Mouse (Mus musculus) telencephalon, adult 2 months (tissue): Measurements from ENCODE around the gene Tnip2.

Experiments
- DNase-seq: peaks from one replicate; pipeline ENCODE4 v3.0.0-alpha.2; 2011; ENCODE audit warnings: low read depth, low spot score

Gene Tnip2

GRCm38 (mm10) chr5:34513466-34514217 is at the start of gene Tnip2:
Gene Tnip2 (minus strand): TSS chr5:34513991.
- DNase-seq: peak; percentile 88

- DNase-seq: no peak
These were observed 38.0 kb upstream of the Tnip2 start for GRCm38 (mm10) chr5:34551821-34552220.

DNA sequence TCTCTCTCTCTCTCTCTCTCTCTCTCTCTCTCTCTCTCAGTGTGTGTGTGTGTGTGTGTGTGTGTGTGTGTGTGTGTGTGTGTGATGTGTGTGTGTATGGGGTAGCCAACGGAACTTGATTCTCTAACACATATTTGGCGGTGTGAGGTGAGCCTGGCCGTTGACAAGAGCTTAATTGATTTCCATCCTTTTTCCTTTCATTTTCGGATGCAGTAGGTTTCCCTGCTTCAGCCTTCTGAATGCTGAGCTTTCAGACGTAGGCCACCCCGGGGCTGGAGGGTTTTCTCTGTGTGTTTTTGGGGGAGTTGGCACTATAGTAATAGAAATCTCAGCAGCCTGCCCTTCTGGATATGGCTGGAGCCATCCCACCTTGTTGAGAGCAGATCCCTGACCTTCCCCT is 36.5 kb upstream of the Tnip2 start:
- no peak for DNase-seq

GRCm38 (mm10) chr5:34549483-34550221 is 35.9 kb upstream of the Tnip2 start:
- no peak for DNase-seq

DNA sequence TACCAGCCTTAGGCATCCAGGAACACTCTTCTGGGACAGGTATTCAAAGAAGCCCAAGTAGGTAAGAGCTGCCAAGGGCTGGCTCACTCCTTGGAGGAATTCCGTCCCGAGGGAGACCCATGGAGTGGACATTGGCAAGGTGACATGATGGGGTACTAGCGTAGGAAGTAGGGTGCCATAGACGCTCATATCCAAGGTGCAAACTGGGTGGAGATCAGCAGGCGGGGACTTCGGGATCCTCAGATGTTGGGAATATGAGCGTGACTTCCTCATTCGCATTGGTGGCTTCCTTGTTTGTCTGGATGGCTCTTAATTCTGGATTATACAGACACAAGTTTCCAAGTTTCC is 35.3 kb upstream of the Tnip2 start:
- no peak for DNase-seq

DNA sequence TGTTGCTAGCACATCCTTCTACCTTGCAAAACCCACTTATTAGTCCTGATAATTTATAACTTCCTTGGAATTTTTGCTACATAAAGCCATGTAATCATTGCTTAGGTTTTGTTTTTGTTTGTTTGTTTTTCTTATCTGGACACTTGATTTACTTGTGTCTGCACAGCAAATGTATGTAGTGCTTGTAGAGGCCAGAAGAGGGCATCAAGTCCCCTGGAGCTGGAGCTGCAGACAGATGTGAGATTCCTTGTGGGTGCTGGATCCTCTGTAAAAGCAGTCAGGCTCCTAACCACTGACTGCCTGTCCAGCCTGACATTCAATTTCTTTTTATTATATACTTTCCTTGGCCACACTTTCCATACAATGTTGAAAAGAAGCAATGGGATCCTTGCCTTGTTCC is 33.6 kb upstream of the Tnip2 start:
- no peak for DNase-seq

GRCm38 (mm10) chr5:34543114-34543513 is 29.3 kb upstream of the Tnip2 start:
- no peak for DNase-seq

DNA sequence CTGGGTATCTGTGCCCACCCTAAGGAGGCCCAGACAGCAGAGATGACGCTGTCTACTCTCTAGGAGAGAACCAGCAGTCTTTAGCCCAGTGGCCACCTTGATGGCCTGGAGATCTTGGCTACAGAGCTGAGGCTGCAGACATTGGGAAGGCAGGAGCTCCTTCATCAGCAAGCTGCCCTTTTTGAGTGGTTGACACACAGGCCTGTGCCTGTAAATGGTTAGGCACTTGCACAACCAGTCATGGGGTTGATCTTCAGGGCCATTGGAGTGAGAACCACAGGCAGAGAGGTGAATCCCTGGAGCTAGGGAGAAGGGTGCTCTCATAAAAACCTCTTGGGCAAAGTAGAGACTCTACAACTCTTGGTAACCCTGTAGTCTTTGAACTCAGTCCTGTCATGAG is 28.4 kb upstream of the Tnip2 start:
- no peak for DNase-seq

GRCm38 (mm10) chr5:34539121-34539520 is 25.3 kb upstream of the Tnip2 start:
- no peak for DNase-seq

DNA sequence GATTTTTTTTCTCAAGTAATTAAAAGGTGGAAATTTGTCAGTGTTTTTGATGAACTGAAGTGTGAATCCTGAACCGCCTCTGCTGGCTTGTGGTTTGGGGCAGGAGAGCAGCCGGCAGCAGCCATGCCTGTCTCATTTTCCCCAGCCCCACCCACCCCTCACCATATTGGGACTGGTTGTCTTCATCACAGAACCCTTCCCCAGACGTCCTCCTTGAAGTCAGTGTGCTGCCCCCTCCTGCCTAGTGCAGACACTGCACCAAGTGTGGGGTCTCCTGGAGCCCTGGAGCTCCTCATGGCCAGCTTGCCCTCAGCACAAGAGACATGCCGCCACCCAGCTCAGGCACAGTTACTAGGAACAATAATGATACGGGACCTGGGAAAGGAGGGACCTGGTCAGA is 24.7 kb upstream of the Tnip2 start:
- DNase-seq: no peak

DNA sequence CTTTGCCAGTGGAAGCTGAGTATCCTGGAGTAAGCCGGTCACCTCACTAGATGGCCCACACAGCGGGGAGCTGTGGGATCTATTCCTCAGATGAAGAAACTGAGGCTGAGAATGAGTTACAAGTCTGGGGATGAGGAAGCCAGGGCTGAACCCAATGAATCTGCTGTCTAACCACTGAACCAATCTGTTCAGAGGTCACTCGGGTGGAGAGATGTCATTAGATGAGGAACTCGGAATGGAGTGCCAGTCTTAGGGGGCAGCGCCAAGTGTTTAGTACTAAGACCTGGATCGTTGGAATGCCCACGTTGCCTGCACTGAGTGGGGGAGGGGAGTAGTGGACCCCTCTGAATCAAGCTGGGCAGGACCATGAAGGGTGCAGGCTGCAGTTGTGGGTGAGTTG is 24.3 kb upstream of the Tnip2 start:
- DNase-seq: no peak

- DNase-seq: no peak
These were observed 22.0 kb upstream of the Tnip2 start for GRCm38 (mm10) chr5:34535831-34536230.

GRCm38 (mm10) chr5:34534776-34535581 is 21.2 kb upstream of the Tnip2 start:
- no peak for DNase-seq

- peak; percentile 64 for DNase-seq
These were observed 20.0 kb upstream of the Tnip2 start for GRCm38 (mm10) chr5:34533820-34534219.

GRCm38 (mm10) chr5:34533066-34533465 is 19.3 kb upstream of the Tnip2 start:
- DNase-seq: no peak

GRCm38 (mm10) chr5:34530687-34531086 is 16.9 kb upstream of the Tnip2 start:
- no peak for DNase-seq

DNA sequence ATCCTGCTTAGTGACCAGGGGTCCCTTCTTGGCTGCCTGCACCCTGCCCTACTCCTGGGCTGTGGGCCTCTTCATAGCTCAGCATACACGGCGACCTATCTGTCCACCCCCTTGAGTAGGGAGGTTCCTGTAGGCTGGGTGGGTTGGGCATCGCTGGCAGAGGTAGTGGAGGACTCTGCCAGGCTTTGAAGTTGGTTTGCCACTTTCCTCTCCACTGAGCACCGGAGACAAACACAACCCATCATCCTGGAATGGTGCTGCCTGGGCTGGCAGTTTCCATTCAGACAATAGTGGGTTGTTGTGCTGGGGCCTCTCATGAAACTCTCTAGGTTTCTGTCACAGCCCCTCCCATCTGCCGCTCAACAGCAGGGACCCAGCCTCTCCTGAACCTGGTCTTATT is 16.3 kb upstream of the Tnip2 start:
- no peak for DNase-seq

DNA sequence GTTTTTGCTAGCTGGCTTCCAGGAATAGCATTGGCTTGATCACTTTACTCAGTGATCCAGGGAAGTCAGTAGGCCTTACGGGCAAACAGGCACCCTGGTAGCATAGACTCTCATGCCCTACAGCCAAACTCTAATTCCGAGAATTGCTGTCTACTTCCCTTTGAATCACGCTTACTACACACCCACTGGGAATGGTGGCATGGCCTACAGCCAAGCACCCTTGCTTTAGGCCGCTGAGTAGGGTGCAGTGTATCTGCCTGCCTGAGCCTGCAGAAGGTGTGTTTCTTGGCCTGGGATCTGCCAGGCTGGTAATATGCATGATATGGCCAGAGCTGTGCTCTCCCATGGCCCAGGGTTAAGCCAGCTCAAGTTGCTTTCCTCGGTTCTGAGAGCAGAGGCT is 14.9 kb upstream of the Tnip2 start:
- DNase-seq: no peak

DNA sequence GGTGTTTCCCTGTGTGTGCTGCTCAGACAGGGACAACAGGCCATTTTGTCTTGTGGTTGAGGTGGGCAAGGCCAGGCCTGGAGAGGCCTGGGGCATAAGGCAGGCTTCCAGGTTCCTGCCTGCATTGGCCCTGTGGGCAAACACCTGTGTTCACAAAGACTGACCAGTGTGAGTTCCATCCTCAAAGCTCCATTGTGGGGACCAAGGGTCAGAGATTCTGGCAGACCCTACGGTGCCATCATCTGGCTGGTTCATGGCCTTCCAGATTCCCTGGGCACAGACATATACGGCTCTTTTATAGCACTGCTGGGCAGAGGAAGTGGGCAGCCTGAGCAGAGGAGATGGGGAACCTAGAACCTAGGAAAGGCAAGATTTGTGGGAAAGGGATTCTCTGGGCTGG is 13.6 kb upstream of the Tnip2 start:
- no peak for DNase-seq

- no peak for DNase-seq
These were observed 12.6 kb upstream of the Tnip2 start for GRCm38 (mm10) chr5:34526477-34526775.

- DNase-seq: peak; percentile 75
These were observed 12.1 kb upstream of the Tnip2 start, which contains the start of gene Sh3bp2 for GRCm38 (mm10) chr5:34525663-34526476. Gene Sh3bp2 (plus strand): TSS chr5:34525838.

DNA sequence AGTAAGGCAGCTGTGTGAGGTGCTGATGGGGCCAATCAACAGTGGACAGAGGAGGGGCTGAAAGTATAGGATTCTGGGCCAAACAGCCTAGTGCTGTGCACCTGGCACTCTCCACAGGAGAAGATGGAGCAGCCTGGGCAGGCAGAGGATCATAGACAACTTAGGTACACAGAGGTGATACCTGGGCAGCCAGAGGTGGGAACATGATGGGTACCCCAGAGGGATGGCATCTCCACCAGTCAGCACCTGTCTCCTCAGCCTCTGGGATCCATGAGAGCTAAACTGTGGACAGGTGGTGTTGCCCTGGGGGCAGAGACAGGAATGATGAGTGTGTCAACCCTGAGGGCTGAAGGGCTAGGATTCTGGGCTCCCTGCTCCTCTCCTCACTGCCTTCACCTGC is 10.7 kb upstream of the Tnip2 start:
- DNase-seq: no peak
